Mouse (Mus musculus) left cerebral cortex, adult 8-10 months (tissue): ENCODE measurements at regions not wholly inside any gene's neighbourhood (a gene's known extent, or its start where the extent isn't known, plus 50 kb on each side); places are given as distances from the start of the nearest gene placed in this dataset.

Experiments
- DNase-seq, 2 experiments: peaks; one replicate each; pipeline ENCODE4 v3.0.0; 2022; ENCODE audit warnings: low spot score in 2 of 2

DNA sequence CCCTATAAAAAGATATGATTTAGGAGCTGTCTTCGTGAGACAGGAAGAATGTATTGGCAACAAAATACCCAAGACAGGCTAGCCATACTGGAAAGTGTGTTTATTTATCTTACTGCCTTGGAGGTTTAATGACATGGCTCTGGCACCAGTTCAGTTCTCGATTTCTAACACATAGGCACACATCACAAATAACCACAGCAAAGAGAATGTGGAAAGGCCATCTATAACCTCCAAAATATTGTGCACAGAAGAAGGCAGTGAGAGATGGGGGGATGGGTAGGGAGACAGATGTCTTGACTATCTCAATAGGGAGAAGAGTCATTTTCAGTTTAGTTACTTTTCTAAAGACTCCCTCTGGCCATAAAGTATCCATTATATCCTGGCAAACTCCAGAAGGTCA lies 90.5 kb downstream of the Minar1 start:
- DNase-seq, result no peak

DNA sequence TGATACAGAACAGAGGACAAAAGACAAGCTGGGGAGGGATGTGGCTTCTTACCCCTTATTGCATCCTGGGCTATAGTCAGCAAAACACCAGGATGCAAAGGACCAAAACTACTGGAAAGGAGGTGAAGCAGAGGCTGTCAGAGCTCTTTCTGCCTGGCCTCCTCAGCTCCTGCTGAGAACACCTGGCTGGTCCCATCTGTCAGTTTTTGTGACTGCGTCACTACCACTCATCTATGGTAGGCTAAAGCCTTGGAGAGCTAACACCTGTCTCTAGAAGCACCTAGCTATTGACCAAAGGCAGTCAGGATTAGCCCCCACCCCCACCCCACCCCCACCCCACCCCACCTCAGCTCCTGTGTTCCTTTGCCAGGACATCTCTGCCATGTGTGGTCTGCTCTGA lies 98.8 kb downstream of the Minar1 start:
- DNase-seq, result no peak

DNA sequence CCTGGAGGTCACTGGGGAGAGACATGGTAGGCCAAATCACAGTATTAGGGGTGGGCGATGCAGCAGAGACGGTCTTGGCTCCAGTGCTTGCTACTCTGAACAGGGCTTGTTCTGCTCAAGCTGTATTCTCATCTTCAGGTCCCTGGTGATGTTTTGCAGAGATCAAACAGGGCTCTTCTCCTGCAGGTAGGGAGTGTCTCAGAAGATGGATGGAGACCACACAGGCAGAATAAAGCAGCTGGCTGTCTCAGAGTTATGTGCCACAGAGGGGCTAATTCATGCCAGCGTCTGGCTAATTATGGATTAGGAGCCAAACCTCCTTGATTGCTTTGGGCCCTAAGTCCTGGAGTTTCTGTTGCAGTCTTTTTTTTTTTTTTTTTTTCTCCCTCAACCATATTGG lies 99.2 kb downstream of the Minar1 start:
- DNase-seq, result no peak

DNA sequence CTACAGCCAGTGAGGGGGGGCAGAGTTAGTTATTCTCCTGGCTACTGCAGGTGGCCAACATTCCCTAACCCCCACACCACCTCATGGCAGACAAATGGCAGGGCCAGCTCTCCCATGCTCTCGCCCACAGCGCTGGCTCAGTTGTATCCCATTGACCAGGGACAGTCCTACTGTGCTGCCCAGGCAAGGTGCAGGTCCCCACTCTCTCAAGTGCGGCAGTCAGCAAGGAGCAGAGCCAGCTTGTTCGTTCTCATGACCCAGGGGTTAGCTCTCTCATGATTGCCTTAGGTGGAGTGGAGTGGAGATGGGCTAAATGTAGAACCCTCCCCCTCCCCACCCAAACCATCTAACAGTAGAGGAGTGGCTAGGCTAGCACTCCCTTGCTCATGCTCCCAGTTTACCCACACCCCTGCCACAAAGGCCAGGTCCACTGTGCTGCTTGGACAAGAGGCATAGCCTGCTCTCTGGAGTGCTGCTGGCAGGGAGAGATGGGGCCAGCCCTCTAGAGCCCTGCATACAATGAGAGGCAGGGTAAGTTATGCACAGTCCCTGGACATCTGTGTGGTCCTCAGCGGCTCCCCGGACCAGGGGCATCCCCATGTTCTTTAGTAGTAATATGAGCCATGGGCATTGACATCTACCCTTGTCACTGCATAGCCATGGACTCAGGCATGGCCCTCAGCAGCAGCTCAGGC lies 114.4 kb downstream of the Minar1 start:
- no peak for DNase-seq

DNA sequence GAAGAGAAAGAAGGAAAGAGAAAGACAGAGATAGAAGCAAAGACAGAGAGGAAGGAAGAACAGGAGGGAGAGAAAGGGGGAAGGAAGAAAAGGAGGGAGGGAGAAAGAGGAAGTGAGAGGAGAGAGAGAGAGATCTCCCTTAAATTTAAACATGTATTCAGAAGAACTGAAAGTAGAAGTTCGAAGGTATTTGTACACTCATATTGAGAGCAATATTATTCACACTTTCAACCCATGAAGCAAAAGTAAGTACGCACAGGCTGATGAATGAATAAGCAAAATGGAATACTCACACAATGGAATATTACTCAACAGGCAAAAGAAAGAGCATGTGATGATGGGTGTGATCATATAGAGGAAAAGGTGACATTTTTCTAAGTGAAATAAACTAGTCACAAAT lies 120.8 kb downstream of the Minar1 start:
- DNase-seq, result no peak

DNA sequence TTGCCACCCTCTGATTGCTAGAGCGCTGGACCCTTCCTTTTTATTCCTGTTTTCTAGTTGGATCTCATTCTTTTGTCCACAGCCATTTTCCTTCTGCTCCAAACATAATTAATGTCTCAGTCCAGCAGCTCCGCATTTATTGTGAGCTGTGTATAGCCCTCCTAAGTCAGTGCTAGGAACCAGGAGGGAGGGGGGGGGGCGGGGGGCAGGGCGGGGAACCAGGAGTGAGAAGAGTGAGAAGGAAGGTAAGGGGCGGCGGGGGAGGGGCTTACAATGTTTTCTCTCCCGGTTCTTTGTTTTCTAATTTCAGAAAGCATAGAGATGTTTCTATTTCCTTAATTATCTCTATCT lies 125.6 kb downstream of the Minar1 start:
- no peak for DNase-seq

DNA sequence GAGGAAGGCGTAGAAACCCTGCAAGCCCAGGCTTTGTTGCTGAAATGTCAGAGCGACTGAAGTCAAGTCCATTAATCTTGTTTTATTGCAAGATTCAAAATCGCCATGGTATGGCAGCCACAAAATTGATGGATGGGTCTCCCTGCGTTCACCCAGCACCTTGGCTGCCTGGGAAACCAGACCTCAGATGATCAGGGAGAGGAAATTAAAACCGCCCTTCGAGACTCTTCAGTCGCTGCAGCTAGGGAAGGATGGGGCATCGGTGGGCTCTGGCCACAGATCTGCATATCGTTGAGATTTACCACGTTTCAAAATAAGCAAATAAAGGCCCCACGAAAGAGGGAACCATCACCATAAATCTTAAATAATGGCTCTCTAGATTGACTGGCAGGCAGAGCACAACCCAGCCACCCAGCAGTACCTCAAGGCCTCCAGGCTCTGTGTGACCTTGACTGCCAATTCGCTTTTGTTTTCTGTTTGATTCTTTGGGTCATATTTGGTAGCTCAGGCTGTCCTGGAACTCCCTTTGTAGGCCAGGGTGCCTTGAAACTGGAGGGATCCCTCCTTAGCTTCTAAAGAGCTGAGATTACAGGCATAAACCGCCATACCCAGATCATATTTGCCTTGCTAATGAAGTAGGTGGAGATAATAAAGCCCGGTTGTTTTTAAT lies 126.1 kb downstream of the Minar1 start:
- no peak for DNase-seq

DNA sequence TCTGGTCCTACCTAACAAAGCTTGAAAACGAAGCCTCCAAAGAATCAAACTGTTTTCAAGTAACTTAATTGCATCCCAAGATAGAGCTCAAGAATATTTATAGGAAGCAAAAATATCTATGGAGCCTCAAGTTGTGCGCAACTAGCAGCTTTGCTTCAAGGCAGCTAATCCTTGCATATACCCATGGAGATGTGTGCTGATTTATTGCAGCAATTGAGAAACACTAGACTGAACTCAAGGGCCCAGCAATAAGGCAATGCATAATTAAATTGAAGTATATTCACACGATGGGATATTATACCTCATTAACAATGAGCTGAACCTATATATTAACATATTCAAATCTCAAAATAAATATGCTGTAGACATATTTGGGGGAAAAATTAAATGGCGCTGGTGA lies 135.3 kb downstream of the Minar1 start:
- DNase-seq, result no peak

DNA sequence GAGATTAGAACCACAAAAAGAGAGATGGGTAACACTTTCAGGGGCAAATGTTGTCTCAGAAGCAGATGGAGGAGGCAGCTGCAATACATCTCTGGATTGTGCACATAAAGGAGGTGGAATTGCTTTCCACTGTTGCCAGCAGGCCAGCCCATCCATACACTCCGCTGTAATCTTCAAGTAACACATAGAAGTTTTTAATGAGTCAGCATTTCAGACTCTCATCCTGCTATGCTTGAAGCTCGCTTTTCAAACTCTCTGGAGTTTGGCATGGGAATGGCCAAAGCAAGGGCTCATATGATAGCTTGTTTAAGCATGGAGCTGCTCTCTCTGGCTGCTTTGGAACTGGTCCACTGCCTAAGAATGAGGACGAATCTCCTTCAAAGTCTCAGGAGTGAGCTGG lies 143.5 kb downstream of the Minar1 start:
- no peak for DNase-seq

DNA sequence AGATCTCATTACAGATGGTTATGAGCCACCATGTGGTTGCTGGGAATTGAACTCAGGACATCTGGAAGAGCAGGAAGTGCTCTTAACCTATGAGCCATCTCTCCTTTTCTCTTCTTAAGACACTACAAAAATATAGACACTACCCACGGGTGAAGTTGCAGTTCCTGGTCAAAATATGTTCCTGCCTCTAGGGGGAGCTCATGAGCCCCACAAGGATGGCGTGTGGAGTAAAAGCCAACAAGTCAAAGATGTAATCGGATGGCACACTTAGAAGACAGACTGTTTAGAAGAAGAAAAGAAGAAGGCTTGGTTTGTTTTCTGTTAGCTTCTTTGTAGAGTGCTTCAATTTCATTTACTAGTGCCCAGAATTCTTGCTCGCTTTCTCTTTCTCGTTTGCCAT lies 161.7 kb downstream of the Minar1 start:
- peak in 1 of 2 experiments; percentile 22 for DNase-seq

DNA sequence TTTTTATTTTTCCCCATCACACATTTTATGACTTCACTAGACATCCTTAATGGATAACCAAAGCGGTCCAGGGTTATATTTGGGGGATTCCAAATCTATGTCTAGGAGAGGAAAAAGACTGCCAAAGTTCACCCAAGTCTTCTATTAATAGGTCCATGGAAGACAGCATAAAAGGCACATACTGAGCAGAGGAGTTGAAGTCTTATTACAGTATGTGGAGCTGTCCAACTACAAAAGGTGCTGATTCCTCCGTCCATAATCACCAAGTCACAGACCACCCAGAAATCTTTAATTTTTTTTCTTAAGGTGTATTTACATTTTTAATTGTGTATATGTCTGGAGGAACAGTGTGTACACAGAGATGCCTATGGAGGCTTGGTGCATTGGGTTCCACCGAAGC lies 166.3 kb downstream of the Minar1 start:
- DNase-seq, result no peak

DNA sequence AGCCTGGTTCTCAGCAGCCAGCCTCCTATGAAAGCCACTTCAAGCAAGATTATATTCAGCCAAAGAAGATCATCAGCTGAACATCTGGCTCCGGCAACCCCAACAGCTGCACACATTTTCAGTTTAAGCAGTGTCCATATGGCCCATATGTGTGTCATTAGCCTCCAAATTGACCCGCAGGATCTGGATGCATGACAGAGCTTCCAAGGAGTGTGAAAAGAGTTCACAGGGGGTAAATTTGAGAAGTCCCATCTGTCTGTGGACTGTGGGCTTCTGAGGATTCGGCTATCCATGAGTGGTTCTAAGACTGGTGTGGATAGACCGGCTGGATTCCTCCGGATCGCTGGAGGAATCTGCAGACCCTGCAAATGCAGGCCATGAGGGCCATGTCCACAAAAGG lies 173.3 kb downstream of the Minar1 start:
- no peak for DNase-seq
